Mouse (Mus musculus) testis, adult 2 months (tissue): ENCODE data around the gene Clcf1.

Experiments used
- CTCF ChIP-seq: fragments of 200-500 bp; IDR thresholded peaks from 2 replicates; pipeline ENCODE4 v1.5.1; 2012; ENCODE audit warnings: low read depth, mild to moderate bottlenecking, inconsistent platforms, low read length, moderate library complexity; ENCODE audit not compliant: control insufficient read depth, insufficient read depth, insufficient replicate concordance
- POLR2A ChIP-seq: fragments of 200-500 bp; IDR thresholded peaks from 2 replicates; pipeline ENCODE4 v1.6.1; 2012; ENCODE audit warnings: low read depth, mild to moderate bottlenecking, inconsistent platforms, low read length, moderate library complexity; ENCODE audit not compliant: control insufficient read depth

GRCm38 (mm10) chr19:4227446-4227845 is 13.4 kb downstream of the Clcf1 start:
- TF ChIP-seq CTCF: no peak
- TF ChIP-seq POLR2A: no peak
